Mouse (Mus musculus) lung, adult 2 months (tissue): Measurements from ENCODE around the gene Rtp4.

ENCODE experiments used
- CTCF ChIP-seq: fragments of 200-500 bp; IDR thresholded peaks from 2 replicates; pipeline ENCODE4 v1.5.1; 2011; ENCODE audit warnings: mild to moderate bottlenecking, low read length, control low read depth; ENCODE audit not compliant: insufficient read depth
- POLR2A ChIP-seq: fragments of 200-500 bp; IDR thresholded peaks from 2 replicates; pipeline ENCODE4 v1.6.1; 2011; ENCODE audit warnings: low read depth, mild to moderate bottlenecking, control low read depth, low read length, borderline replicate concordance; ENCODE audit errors: extremely low read depth

- TF ChIP-seq POLR2A (no peak), CTCF (no peak)
Observed at GRCm38 (mm10) chr16:23557669-23558068, 37.6 kb downstream of the Rtp4 start.
